In the genomic region with DNA sequence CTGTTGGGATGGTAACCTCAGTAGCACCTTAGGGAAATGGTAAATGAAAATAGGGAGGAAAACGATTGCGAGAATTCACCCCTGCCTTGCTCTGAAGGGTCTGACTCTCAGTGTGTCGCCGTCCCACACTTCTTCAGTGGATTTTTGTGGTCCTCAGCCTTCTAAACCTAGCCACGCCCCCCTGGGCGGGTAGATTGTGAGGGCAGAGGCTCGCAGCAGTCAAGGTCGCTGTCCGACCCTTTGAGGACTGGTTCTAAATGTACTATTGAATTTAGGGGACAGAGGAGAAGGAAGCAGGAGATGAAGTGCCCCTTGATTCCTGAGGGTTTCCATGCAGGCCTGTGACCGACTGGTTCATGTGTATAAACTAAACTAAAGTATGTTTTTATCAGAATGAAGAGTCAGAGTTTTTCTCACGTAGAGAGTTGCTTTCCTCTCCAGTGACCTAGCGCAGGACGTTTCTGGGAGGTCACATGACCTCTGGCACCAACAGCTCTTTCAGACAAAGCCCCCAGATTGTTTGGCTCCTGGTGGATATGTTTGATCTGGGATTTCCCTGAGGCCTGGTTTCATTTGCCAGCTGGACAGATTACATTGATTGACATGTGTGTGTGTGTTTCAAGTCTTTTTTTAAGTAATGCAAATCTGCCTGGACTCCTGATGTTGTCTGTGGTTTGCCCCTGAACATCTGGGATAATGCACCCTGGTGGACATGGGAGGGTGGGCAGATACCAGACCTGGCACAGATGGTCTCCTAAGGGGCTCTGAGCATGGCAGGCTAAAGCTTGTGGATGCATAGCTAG, we compare ENCODE assay signal across 10 mouse cellular contexts.
A peak's percentile ranks its signal among the peaks of the same experiment; 100 is the strongest.
DNase-seq lines count a peak whose midpoint lies in the region; ATAC-seq lines count a peak whose summit lies in the region.
"Had no signal": no experiment of that assay in that cellular context is flagged by ENCODE, and none has a peak within 500 bp of the region (broad histone marks: within the 10 kb centered on the region; RNA-seq: fewer than 3 reads in every experiment).

No protein-coding gene starts in this region.

- no peaks in the 10 kb centered on the region for H3K27me3 ChIP-seq in heart, embryonic 16.5 days (ENCODE audit: control insufficient read depth, insufficient read depth, low read length)
- no peaks in the 10 kb centered on the region for H3K27me3 ChIP-seq in hindbrain, embryonic 15.5 days
- H3K27me3 ChIP-seq in neural tube, embryonic 11.5 days (ENCODE audit: control insufficient read depth, insufficient read depth, low read length) = no peaks in the 10 kb centered on the region
- H3K27me3 ChIP-seq: megakaryocyte, embryonic 14.5 days had no signal

- 9% methylated on average over 13 of the region's 13 CpGs for WGBS in heart, embryonic 16.5 days
- 7% methylated on average over 13 of the region's 13 CpGs for WGBS in hindbrain, embryonic 15.5 days
- 9% methylated on average over 13 of the region's 13 CpGs for whole genome bisulfite sequencing in neural tube, embryonic 11.5 days

- 0 out of 2 replicates have a peak, but pooled peaks cover 3% of the 10 kb centered on the region for H3K9me3 ChIP-seq in heart, embryonic 16.5 days (replicated peaks; ENCODE audit: control insufficient read depth, low read length)
- no peaks in the 10 kb centered on the region for H3K9me3 ChIP-seq in hindbrain, embryonic 15.5 days
- H3K9me3 ChIP-seq in neural tube, embryonic 11.5 days (ENCODE audit: control insufficient read depth, low read length) = no peaks in the 10 kb centered on the region

- no peak for DNase-seq in heart, adult 9 months (ENCODE audit: low spot score in 2 of 2)
- peak; percentile 69 for DNase-seq in embryo, embryonic 11 days
- DNase-seq in neural tube, embryonic 11.5 days (ENCODE audit: low spot score) = no peak
- DNase-seq in cerebellum, postnatal 25 days = no peak
- no peak for DNase-seq in gastrocnemius, postnatal 10 days
- DNase-seq: thymus, adult 2 months had no signal

- H3K9ac ChIP-seq in heart, embryonic 16.5 days (ENCODE audit: low read length) = no peak overlapping the region
- H3K9ac ChIP-seq in hindbrain, embryonic 15.5 days = peak overlapping the region; percentile 26
- no peak overlapping the region for H3K9ac ChIP-seq in neural tube, embryonic 11.5 days (ENCODE audit: low read length)

- no peaks in the 10 kb centered on the region for H3K36me3 ChIP-seq in heart, embryonic 16.5 days (ENCODE audit: control insufficient read depth, insufficient read depth)
- H3K36me3 ChIP-seq in hindbrain, embryonic 15.5 days = no peaks in the 10 kb centered on the region
- H3K36me3 ChIP-seq in neural tube, embryonic 11.5 days (ENCODE audit: control insufficient read depth, insufficient read depth, low read length) = no peaks in the 10 kb centered on the region

- H3K4me3 ChIP-seq in heart, embryonic 16.5 days (ENCODE audit: low read length) = 0 out of 2 replicates have a peak overlapping the region, but pooled peaks have one; percentile 1
- peak overlapping the region; percentile 29 for H3K4me3 ChIP-seq in hindbrain, embryonic 15.5 days
- no peak overlapping the region for H3K4me3 ChIP-seq in neural tube, embryonic 11.5 days (ENCODE audit: low read depth, low read length)
- H3K4me3 ChIP-seq: megakaryocyte, embryonic 14.5 days had no signal

- H3K27ac ChIP-seq in heart, embryonic 16.5 days (ENCODE audit: low read length) = no peak overlapping the region
- H3K27ac ChIP-seq in hindbrain, embryonic 15.5 days (replicated peaks) = no peak overlapping the region
- no peak overlapping the region for H3K27ac ChIP-seq in neural tube, embryonic 11.5 days (ENCODE audit: low read depth, low read length)

- no peaks in the 10 kb centered on the region for H3K4me1 ChIP-seq in heart, embryonic 16.5 days (ENCODE audit: control insufficient read depth, insufficient read depth, low read length)
- H3K4me1 ChIP-seq in hindbrain, embryonic 15.5 days (replicated peaks) = peaks cover 13% of the 10 kb centered on the region
- no peaks in the 10 kb centered on the region; the same call in 1 of the 2 replicates for H3K4me1 ChIP-seq in neural tube, embryonic 11.5 days (ENCODE audit: control insufficient read depth, insufficient read depth, low read length)
- H3K4me1 ChIP-seq: megakaryocyte, embryonic 14.5 days had no signal

- H3K4me2 ChIP-seq in heart, embryonic 16.5 days (ENCODE audit: low read depth, low read length) = peak overlapping the region; percentile 49
- H3K4me2 ChIP-seq in hindbrain, embryonic 15.5 days = peak overlapping the region; percentile 54
- peak overlapping the region; percentile 41 for H3K4me2 ChIP-seq in neural tube, embryonic 11.5 days (ENCODE audit: low read depth)

- no peak for ATAC-seq in heart, embryonic 16.5 days (replicated peaks; ENCODE audit: extremely low read depth, insufficient read depth, low FRiP score)
- ATAC-seq in hindbrain, embryonic 15.5 days (ENCODE audit: low FRiP score, low read depth) = 0 out of 2 replicates have a peak, but pooled peaks have one; percentile 11
- ATAC-seq in neural tube, embryonic 11.5 days (ENCODE audit: insufficient read depth, low FRiP score, low TSS enrichment) = no peak
- no peak for ATAC-seq in megakaryocyte-erythroid progenitor cell, adult 5-6 weeks (replicated peaks; ENCODE audit: low FRiP score, low TSS enrichment, poor library complexity, severe bottlenecking)
